Mouse (Mus musculus) G1E (cell line): Measurements from ENCODE around the gene Supv3l1. TPM values are rescaled to one million over a fixed set of nuclear protein-coding genes. Genes with fewer than 3 reads are reported as not detected.

ENCODE experiments used
- ATAC-seq: 2 replicates; pipeline ENCODE4 v1.8.0; 2016; ENCODE audit warnings: mild to moderate bottlenecking; ENCODE audit not compliant: insufficient number of reproducible peaks, poor library complexity, low FRiP score, severe bottlenecking; ENCODE audit errors: extremely low read depth
- DNase-seq: peaks from one replicate; pipeline ENCODE4 v3.0.0; 2012; ENCODE audit warnings: low spot score
- H3K27me3 ChIP-seq: 2 replicates; pipeline ENCODE4 v1.6.1; 2012; ENCODE audit warnings: mild to moderate bottlenecking, low read length, inconsistent platforms; ENCODE audit not compliant: insufficient read depth
- H3K36me3 ChIP-seq: replicated peaks from 2 replicates; pipeline ENCODE3; 2012; ENCODE audit warnings: mild to moderate bottlenecking, inconsistent platforms
- H3K4me1 ChIP-seq: 2 replicates; pipeline ENCODE4 v1.6.1; 2012; ENCODE audit warnings: low read depth, low read length, inconsistent platforms, mixed read lengths; ENCODE audit not compliant: insufficient read depth
- H3K4me3 ChIP-seq: 2 replicates; pipeline ENCODE4 v1.5.1; 2012; ENCODE audit warnings: low read depth, mild to moderate bottlenecking, inconsistent platforms, low read length, moderate library complexity, mixed read lengths
- H3K9me3 ChIP-seq: replicated peaks from 2 replicates; pipeline ENCODE4 v1.6.1; 2012; ENCODE audit warnings: inconsistent platforms
- CTCF ChIP-seq: IDR thresholded peaks from 2 replicates; pipeline ENCODE4 v1.5.1; 2012; ENCODE audit warnings: low read depth, low read length, inconsistent platforms, mixed read lengths
- GATA1 ChIP-seq: IDR thresholded peaks from 2 replicates; pipeline ENCODE4 v1.6.1; 2012; ENCODE audit warnings: borderline replicate concordance, low read length, inconsistent platforms, mixed read lengths
- GATA2 ChIP-seq: IDR thresholded peaks from 2 replicates; pipeline ENCODE4 v1.6.1; 2012; ENCODE audit warnings: low read depth, low read length, inconsistent platforms, borderline replicate concordance
- POLR2AphosphoS5 ChIP-seq: IDR thresholded peaks from 2 replicates; pipeline ENCODE4 v1.6.1; 2012; ENCODE audit warnings: low read depth, low read length, inconsistent platforms; ENCODE audit not compliant: insufficient replicate concordance
- TAL1 ChIP-seq: conservative IDR thresholded peaks from 2 replicates; pipeline ENCODE4 v1.6.1; 2012; ENCODE audit warnings: low read depth, low read length, inconsistent platforms, mixed read lengths
- polyA plus RNA-seq: library from polyadenylated mRNA; stranded (reverse); fragments of >175 nt; gene quantifications from 2 replicates; pipeline ENCODE4 v1.2.3, GENCODE M21; 2012
- total RNA-seq, 2 experiments: library from RNA; stranded (forward) in 1 of 2; stranded (reverse) in 1 of 2; fragments of 200-1000 nt in 1 of 2; fragments of >200 nt in 1 of 2; fragmentation: Nextera tagmentation in 1 of 2; gene quantifications; 2 replicates each; pipeline ENCODE4 v1.2.3; 2014 to 2017

Supv3l1 gene
- total and polyA plus RNA-seq, 3 experiments = 23.0 to 26.4 (median 24.1) TPM

DNA sequence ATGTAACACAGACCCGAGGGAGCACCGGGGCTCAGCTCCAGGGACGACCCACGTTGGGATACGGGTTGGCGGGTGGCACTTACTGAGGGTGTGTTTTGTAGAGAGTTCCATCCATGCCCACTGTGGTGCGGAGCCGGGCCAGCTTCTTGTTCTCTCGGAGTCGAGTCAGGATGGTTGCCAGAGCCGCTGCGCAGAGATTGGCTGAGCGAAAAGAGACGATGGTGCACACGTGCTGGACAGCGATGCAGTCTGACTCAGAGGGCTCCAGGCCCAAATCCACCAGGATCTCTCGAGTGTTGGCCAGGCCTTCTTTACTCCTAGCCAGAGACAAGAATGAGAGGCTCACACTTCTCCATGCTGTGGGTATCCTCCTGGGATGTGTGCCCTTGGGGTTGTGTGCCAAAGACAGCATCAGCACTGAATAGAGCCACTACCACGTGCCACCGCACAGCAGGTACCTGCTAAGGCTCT lies 47.9 kb downstream of the Supv3l1 start:
- Histone ChIP-seq H3K4me3 (no peak overlapping the region), H3K9me3 (no peaks in the 10 kb centered on the region), H3K36me3 (no peaks in the 10 kb centered on the region), H3K27me3 (peaks cover 22% of the 10 kb centered on the region; the same call in 1 of the 2 replicates), H3K4me1 (no peaks in the 10 kb centered on the region)
- ATAC-seq = no peak
- TF ChIP-seq TAL1 (no peak), CTCF (no peak), POLR2AphosphoS5 (no peak), GATA1 (no peak), GATA2 (no peak)
- no peak for DNase-seq

DNA sequence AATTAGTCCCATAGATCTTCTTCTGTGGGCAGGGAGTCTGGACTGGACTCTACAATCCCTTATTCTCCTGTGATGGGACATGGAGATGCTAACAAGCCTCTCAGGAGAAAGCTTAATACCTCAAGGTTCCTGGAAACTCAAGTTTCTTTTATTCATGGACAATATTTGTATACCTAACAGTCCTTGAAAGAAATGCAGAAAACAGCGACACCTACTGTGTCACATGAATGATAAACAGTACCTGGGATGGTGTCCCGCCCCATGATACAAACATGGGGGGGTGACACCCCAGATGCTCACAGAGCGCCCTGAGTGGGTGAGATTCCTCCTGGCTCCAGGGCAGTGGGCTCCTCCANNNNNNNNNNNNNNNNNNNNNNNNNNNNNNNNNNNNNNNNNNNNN lies 66.5 kb downstream of the Supv3l1 start:
- H3K27me3 ChIP-seq = peaks cover 20% of the 10 kb centered on the region

DNA sequence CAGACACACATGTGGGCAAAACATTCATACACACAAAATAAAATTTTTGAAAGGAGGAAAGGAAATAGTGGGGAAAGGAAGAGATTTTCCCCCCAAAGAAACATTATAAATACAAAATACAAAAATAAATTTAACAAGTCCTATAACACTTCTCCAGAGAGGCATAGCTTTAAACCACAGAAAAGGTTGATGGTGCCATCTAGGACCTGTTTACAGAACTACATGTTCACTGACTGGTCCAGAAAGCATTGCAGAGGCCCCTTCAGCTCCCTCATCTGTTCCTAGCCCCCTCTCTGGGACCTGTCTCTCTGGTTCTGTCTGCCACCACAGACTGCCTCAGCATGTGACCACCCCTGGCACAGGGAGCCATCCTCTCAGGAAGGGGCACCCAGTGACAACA lies 68.6 kb downstream of the Supv3l1 start:
- no peaks in the 10 kb centered on the region for H3K4me1 ChIP-seq
- DNase-seq (no peak), ATAC-seq (no peak)
- TF ChIP-seq POLR2AphosphoS5 (no peak), GATA2 (no peak), TAL1 (no peak), CTCF (no peak), GATA1 (no peak)
- H3K9me3 ChIP-seq = no peaks in the 10 kb centered on the region
- peaks cover 23% of the 10 kb centered on the region for H3K27me3 ChIP-seq
- no peak overlapping the region for H3K4me3 ChIP-seq
- no peaks in the 10 kb centered on the region for H3K36me3 ChIP-seq

More for the DNA sequence above, 66.5 kb downstream of the Supv3l1 start:
- TF ChIP-seq GATA1 (no peak), CTCF (no peak), POLR2AphosphoS5 (no peak), GATA2 (no peak), TAL1 (no peak)
- H3K36me3 ChIP-seq = no peaks in the 10 kb centered on the region
- ATAC-seq = no peak
- DNase-seq = no peak
- no peaks in the 10 kb centered on the region for H3K4me1 ChIP-seq
- no peaks in the 10 kb centered on the region for H3K9me3 ChIP-seq
- H3K4me3 ChIP-seq = no peak overlapping the region

DNA sequence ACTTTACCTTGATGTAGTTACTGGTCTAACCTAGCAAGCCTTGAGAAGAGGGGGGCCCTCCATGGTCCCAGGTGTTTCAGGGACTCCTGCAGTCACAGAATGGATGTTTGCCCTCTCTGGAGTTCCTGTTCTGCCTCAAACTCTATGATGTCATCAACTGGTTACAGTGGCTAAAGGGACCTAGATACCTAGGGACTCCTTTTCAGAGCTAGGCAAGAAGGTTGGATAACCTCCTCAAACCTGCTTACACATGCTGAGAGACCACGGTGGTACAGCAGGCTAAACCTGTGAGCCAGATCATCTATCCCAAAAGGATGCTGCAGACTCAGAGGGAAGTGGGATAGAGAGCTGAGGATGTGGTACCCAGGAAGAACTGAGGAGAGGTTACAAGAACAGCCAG lies 69.7 kb downstream of the Supv3l1 start, which contains the start of gene Hk1:
Gene Hk1 (minus strand): TSS at position 101 of the 400 bp plus-strand sequence.
- DNase-seq (no peak), ATAC-seq (no peak)
- Histone ChIP-seq H3K9me3 (no peaks in the 10 kb centered on the region), H3K4me3 (no peak within 1 kb of the TSS), H3K36me3 (no peaks in the 10 kb centered on the region), H3K4me1 (no peaks in the 10 kb centered on the region), H3K27me3 (peaks cover 25% of the 10 kb centered on the region)
- TF ChIP-seq TAL1 = no peak

Other genes with a start within 250 kb of the Supv3l1 start
- 8.2 and 10.2 TPM in 2 replicates for gene Tspan15, start 218.5 kb downstream of the Supv3l1 start, total RNA-seq (2014; fragmentation: Nextera tagmentation)
- gene Tspan15, start 218.5 kb downstream of the Supv3l1 start, total RNA-seq (2017) = 1.9 TPM in 2 replicates
- gene Tspan15, start 218.5 kb downstream of the Supv3l1 start, polyA plus RNA-seq = 1.5 and 1.7 TPM in 2 replicates
- 0.45 TPM in 1 of 2 replicates, not detected in the other for gene Tacr2, start 197.3 kb downstream of the Supv3l1 start, total RNA-seq (2014; fragmentation: Nextera tagmentation)
- 0.06 TPM in 1 of 2 replicates, not detected in the other for gene Tacr2, start 197.3 kb downstream of the Supv3l1 start, total RNA-seq (2017)
- 0.03 TPM in 1 of 2 replicates, not detected in the other for gene Tacr2, start 197.3 kb downstream of the Supv3l1 start, polyA plus RNA-seq
- 116 and 119 TPM in 2 replicates for gene Hk1, start 69.8 kb downstream of the Supv3l1 start, total RNA-seq (2014; fragmentation: Nextera tagmentation)
- 205 and 245 TPM in 2 replicates for gene Hk1, start 69.8 kb downstream of the Supv3l1 start, total RNA-seq (2017)
- 444 and 447 TPM in 2 replicates for gene Hk1, start 69.8 kb downstream of the Supv3l1 start, polyA plus RNA-seq
- not detected in 2 replicates for gene Hkdc1, start 27.2 kb downstream of the Supv3l1 start, total RNA-seq (2014; fragmentation: Nextera tagmentation)
- gene Hkdc1, start 27.2 kb downstream of the Supv3l1 start, total RNA-seq (2017) = 0.05 and 0.06 TPM in 2 replicates
- 0.02 TPM in 1 of 2 replicates, not detected in the other for gene Hkdc1, start 27.2 kb downstream of the Supv3l1 start, polyA plus RNA-seq
- 0.39 TPM in 1 of 2 replicates, not detected in the other for gene 4930507D05Rik, start 249 bp downstream of the Supv3l1 start, total RNA-seq (2014; fragmentation: Nextera tagmentation)
- gene 4930507D05Rik, start 249 bp downstream of the Supv3l1 start, total RNA-seq (2017) = 0.27 and 0.29 TPM in 2 replicates
- gene 4930507D05Rik, start 249 bp downstream of the Supv3l1 start, polyA plus RNA-seq = 0.07 and 0.19 TPM in 2 replicates
- gene Vps26a, start 37.1 kb upstream of the Supv3l1 start, total RNA-seq (2014; fragmentation: Nextera tagmentation) = 63.4 and 79.5 TPM in 2 replicates
- gene Vps26a, start 37.1 kb upstream of the Supv3l1 start, total RNA-seq (2017) = 134 and 165 TPM in 2 replicates
- gene Vps26a, start 37.1 kb upstream of the Supv3l1 start, polyA plus RNA-seq = 5.1 and 10.3 TPM in 2 replicates
- gene Srgn, start 77.7 kb upstream of the Supv3l1 start, total RNA-seq (2014; fragmentation: Nextera tagmentation) = 700 and 806 TPM in 2 replicates
- gene Srgn, start 77.7 kb upstream of the Supv3l1 start, total RNA-seq (2017) = 437 and 463 TPM in 2 replicates
- 18.3 and 92.7 TPM in 2 replicates for gene Srgn, start 77.7 kb upstream of the Supv3l1 start, polyA plus RNA-seq
- 51.4 and 51.5 TPM in 2 replicates for gene Kif1bp, start 128.7 kb upstream of the Supv3l1 start, total RNA-seq (2014; fragmentation: Nextera tagmentation)
- 60.1 and 60.9 TPM in 2 replicates for gene Kif1bp, start 128.7 kb upstream of the Supv3l1 start, total RNA-seq (2017)
- gene Kif1bp, start 128.7 kb upstream of the Supv3l1 start, polyA plus RNA-seq = 10.9 and 14.9 TPM in 2 replicates
- 77.7 and 85.9 TPM in 2 replicates for gene Ddx21, start 152.5 kb upstream of the Supv3l1 start, total RNA-seq (2014; fragmentation: Nextera tagmentation)
- gene Ddx21, start 152.5 kb upstream of the Supv3l1 start, total RNA-seq (2017) = 66.7 and 81.1 TPM in 2 replicates
- gene Ddx21, start 152.5 kb upstream of the Supv3l1 start, polyA plus RNA-seq = 68.0 and 74.3 TPM in 2 replicates
- 67.5 and 76.6 TPM in 2 replicates for gene Ddx50, start 201.5 kb upstream of the Supv3l1 start, total RNA-seq (2014; fragmentation: Nextera tagmentation)
- gene Ddx50, start 201.5 kb upstream of the Supv3l1 start, total RNA-seq (2017) = 54.3 and 58.0 TPM in 2 replicates
- gene Ddx50, start 201.5 kb upstream of the Supv3l1 start, polyA plus RNA-seq = 34.5 and 35.4 TPM in 2 replicates